Mouse (Mus musculus) layer of hippocampus, postnatal 25 days (tissue): ENCODE measurements around the gene Nap1l4. TPM values are rescaled to one million over a fixed set of nuclear protein-coding genes. Genes with fewer than 3 reads are reported as not detected.
"Not testable (repeated sequence)": the region's sequence is repeated elsewhere in the genome, so short reads cannot be mapped to it uniquely, and the experiment has no call there.

Experiments used
- DNase-seq, 2 experiments: peaks; one replicate each; pipeline ENCODE4 v3.0.0; 2022; ENCODE audit warnings: mixed read lengths in 2 of 2, low spot score in 1 of 2; ENCODE audit errors: extremely low spot score in 1 of 2
- total RNA-seq, 2 experiments: library from RNA; stranded (reverse); gene quantifications; 2 replicates each; pipeline ENCODE4 v1.2.3; 2021

Nap1l4 gene
- 100 to 1,000 TPM; 114 to 125 TPM for total RNA-seq

GRCm38 (mm10) chr7:143548976-143549457 lies at the start of gene Nap1l4:
Gene Nap1l4 (minus strand): TSS chr7:143549106.
- DNase-seq = peak; percentile 97 to 99

GRCm38 (mm10) chr7:143594865-143595264 lies 46.0 kb upstream of the Nap1l4 start:
- DNase-seq = no peak

- no peak for DNase-seq
Measured at GRCm38 (mm10) chr7:143592255-143592654, 43.3 kb upstream of the Nap1l4 start.

GRCm38 (mm10) chr7:143588006-143588405 lies 39.1 kb upstream of the Nap1l4 start:
- DNase-seq = no peak

- DNase-seq = no peak
Measured at GRCm38 (mm10) chr7:143587586-143587985, 38.7 kb upstream of the Nap1l4 start.

DNA sequence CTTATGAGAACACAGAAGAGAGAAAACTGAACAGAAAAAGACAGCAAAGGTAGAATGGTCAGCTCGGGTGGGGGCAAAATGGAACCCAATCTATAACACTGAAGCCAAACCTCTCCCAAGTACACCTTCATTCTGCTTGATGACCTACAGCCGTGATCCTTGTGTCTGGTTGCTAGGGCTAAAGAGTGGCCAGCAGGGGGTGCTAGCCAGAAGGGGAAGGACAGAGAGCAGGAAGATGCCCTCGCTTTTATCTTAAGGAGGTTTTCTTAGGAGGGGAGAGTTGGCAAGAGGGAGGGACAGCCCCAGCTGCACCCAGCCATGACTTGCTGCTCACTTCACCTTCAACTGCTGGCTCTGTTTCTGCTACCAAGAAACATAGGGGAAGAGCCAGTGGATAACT lies 35.0 kb upstream of the Nap1l4 start:
- DNase-seq = peak; percentile 18 to 73

DNA sequence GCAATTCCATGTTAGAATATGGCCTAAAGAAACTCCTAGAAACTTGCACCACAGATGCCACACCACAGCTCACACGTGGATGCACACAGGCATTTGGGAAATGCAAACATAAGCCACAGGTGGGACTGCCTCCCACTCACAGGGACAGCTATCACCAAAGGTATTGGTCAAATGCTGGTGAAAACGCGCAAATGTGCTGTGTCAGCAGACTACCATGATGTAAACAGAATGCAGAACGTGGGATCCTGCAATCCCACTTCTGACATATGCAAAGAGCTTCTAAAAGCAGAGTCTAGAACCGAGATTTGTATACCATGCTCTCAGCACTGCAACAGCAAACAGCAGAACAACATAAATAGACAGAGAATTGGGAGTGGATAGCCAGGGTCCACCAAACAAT lies 34.1 kb upstream of the Nap1l4 start:
- DNase-seq = no peak

DNA sequence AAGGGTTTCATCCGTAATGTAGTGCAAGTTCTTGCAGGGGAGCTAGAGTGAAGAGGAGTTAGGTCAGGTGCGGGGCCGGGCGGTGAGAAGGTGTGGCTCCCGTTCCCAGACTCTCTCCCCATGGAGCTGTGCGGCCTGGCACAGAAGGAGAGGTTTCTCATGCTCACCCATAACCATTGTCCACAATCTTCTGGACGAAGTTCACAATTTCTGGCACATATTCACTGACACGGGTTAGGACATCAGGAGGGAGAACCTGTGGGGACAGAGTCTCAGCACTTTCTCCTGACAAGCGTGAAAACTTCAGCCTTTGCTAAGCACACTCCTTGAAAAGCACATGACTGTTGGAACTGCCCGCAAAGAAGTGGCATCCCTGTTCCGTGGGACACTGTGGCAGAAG lies 26.8 kb upstream of the Nap1l4 start:
- DNase-seq = no peak

- no peak for DNase-seq
Measured at GRCm38 (mm10) chr7:143565648-143566039, 16.7 kb upstream of the Nap1l4 start.

GRCm38 (mm10) chr7:143565015-143565647 lies 16.2 kb upstream of the Nap1l4 start:
- no peak for DNase-seq

DNA sequence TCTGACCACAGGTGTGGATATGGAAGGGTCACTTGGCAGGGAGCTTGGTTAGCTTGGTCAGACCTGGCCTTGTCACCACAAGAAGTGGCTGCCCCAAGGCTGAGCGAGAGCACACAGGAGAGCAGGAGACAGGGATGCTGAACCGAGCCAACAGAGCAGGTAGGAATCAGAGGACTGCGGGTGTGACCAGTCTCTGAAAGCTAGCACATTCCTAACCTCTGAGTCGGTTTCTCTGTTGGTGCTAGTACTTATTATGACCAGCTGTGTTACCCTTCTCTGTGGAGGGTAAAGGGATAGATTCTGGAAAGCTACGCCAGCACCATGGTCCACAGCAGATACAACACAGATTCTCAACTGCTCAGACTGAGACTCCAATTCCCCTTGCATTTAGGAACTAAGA lies 14.9 kb upstream of the Nap1l4 start:
- DNase-seq = no peak

DNA sequence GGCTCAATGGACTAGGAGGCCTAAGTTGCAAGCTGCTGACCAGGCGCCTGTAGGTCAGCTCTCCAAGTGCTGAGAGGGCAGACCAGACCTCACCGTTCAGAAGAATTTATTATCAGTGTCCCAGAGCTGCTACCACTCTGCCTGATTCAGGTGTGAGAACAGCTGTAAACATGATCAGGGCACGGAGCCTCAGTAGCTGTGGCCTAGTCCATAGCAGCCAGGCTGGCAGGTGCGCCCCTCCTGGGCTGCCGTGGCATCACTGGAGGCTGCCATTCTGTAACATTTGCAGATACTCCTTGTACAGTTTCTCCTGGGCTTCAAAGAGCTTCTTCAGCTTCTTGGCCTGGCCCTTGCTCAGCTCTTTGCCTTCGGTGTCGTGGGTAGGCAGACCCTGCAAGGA lies 8.7 kb upstream of the Nap1l4 start:
- DNase-seq = no peak

GRCm38 (mm10) chr7:143556964-143557610 lies 8.2 kb upstream of the Nap1l4 start:
- peak in 1 of 2 experiments; percentile 27 for DNase-seq

DNA sequence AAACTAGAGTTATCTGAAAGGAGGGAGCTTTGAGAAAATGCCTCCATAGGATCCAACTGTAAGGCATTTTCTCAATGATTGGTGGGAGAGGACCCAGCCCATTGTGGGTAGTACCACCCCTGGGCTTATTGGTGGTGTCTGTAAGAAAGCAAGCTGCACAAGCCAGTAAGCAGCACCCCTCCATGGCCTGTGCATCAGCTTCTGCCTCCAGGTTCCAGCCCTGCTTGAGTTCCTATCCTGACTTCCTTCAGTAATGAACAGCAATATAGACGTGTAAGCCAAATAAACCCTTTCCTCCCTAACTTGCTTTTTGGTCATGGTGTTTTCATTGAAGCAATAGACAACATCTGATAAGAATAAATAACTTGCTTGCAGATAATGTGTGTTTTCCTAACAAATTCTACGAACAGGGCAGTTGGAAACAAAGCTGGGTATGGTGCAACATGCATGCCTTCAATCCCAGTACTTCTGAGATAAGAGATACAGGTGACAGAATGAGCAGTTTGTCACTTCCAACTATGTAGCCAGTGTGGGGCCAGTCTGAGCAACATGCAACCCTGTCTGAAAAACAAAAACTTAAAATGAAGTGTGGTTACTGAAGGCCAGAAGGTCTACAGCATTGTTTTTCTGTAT lies 798 bp upstream of the Nap1l4 start:
- no peak for DNase-seq

GRCm38 (mm10) chr7:143548231-143548961 lies 510 bp downstream of the Nap1l4 start:
- DNase-seq = no peak

DNA sequence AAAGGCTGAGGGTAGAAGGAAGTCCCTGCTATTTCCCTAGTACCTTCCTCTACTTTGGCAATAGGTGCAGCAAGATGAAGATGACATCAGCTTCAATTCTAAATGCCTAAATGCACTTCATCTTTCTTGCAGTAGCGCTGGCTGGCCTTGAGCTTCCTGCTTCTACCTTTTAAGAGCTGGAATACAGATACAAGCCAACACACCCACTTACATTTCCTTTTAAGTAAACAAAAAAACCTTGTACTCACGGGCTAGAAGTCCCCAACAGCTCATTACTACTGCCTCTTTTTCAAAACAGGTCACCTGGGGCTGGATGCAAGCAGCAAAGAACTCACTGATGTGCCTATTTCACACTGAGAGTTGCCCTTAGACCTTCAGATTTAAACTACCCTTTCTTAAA lies 2.4 kb downstream of the Nap1l4 start:
- no peak for DNase-seq

DNA sequence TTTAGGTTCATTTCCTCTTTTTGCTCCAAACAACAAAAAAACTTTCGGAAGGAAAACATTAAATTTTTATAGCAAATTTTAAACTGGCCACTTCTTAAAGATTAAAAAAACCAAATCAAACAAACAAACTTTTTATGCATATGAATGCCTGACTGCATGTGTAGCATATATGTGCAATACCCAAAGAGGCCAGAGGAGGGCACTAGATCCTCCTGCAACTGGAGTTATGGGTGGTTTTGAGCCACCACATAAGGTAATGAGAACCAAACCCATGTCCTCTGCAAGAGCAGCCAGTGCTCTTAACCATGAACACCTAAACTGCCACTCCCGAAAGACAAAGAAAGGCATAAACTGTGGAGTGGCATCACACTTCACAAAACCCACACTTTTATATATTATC lies 4.5 kb downstream of the Nap1l4 start:
- peak in 1 of 2 experiments; percentile 37 for DNase-seq

- no peak for DNase-seq
Measured at GRCm38 (mm10) chr7:143538671-143539070, 10.2 kb downstream of the Nap1l4 start.

GRCm38 (mm10) chr7:143538229-143538628 lies 10.7 kb downstream of the Nap1l4 start:
- not testable (repeated sequence) for DNase-seq

GRCm38 (mm10) chr7:143536251-143536650 lies 12.7 kb downstream of the Nap1l4 start:
- no peak for DNase-seq

- no peak for DNase-seq
Measured at GRCm38 (mm10) chr7:143533284-143533683, 15.6 kb downstream of the Nap1l4 start.
